Mouse (Mus musculus) gastrocnemius, postnatal 25 days (tissue): ENCODE data around the gene D130052B06Rik. TPM values are rescaled to one million over a fixed set of nuclear protein-coding genes. Genes with fewer than 3 reads are reported as not detected.

Experiments
- DNase-seq: peaks from one replicate; pipeline ENCODE4 v3.0.0; 2022
- total RNA-seq, 2 experiments: library from RNA; stranded (reverse); gene quantifications; 1 replicate in 1 of 2; 2 replicates in 1 of 2; pipeline ENCODE4 v1.2.3; 2021

Gene D130052B06Rik
- total RNA-seq, 2 experiments from 2014 or later = not detected

GRCm38 (mm10) chr11:33663599-33663998, 64.5 kb downstream of the D130052B06Rik start:
- no peak for DNase-seq

GRCm38 (mm10) chr11:33668376-33668775, 69.3 kb downstream of the D130052B06Rik start:
- no peak for DNase-seq

DNA sequence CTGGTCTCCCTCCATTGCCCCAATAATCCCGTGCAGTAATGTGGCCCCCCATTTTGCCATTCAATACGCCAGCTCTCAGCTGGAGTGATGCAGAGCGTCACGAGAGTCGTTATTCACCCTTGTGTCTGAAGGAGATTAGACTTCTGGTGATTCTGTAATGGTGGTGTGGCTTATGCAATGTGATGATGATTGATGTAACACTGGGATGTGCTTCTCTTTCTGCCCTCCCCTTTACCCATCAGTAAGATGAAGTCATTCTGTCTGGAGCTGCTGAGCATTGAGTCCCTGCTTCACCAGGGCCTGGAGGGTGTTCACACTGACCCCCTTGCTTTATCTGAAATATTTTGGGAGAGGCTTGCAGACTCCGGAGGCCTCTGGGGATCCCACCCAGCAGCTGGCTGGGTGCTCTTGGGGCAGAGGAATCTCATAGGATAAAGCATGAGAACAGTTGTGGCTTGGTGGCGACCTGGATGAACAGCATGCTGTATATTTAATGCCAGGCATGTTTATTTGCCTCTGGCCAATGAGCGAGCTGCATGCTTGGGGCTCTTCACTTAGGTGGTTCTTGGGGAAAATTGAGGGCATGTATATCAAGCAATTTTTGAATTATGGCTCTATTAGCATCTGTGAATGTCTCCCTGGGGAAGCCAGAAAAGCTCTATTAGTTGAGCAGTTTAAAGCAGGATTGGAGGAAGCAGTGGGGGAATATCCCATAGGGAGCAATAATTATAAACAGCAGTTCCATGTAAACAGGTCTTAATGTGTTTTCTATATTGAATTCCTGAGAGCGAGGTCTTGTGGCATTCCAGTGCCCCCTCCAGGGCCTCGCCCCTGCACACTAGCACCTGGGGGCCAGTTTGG, 71.2 kb downstream of the D130052B06Rik start:
- DNase-seq = no peak

Other genes starting within 250 kb of the D130052B06Rik start
- gene Ranbp17, start 85.6 kb upstream of the D130052B06Rik start, total RNA-seq = under 1 TPM; 0.38 to 0.79 TPM
- not detected for gene Gabrp, start 20.3 kb upstream of the D130052B06Rik start, total RNA-seq